Mouse (Mus musculus) heart, postnatal 0 days (tissue): Measurements from ENCODE around the gene Ankrd35. TPM values are rescaled to one million over a fixed set of nuclear protein-coding genes. Genes with fewer than 3 reads are reported as not detected.

Source experiments
- ATAC-seq: fragments of 200-750 bp; cut with Nextera tagmentation; 2 replicates; pipeline ENCODE4 v1.8.0; 2017; ENCODE audit warnings: low read depth, moderate number of reproducible peaks, moderate library complexity; ENCODE audit not compliant: insufficient read depth
- DNase-seq: peaks from one replicate; pipeline ENCODE4 v3.0.0-alpha.2; 2016; ENCODE audit warnings: low spot score
- H3K27ac ChIP-seq: fragments of 300-500 bp; sonication (generic); 2 replicates; pipeline ENCODE4 v1.5.1; 2014; ENCODE audit warnings: low read depth, mild to moderate bottlenecking
- H3K27me3 ChIP-seq: fragments of 300-500 bp; sonication (generic); 2 replicates; pipeline ENCODE4 v1.6.1; 2014; ENCODE audit warnings: low read length, mixed read lengths; ENCODE audit not compliant: control insufficient read depth, insufficient read depth
- H3K36me3 ChIP-seq: fragments of 300-500 bp; sonication (generic); replicated peaks from 2 replicates; pipeline ENCODE4 v1.6.1; 2014; ENCODE audit warnings: low read length, mixed read lengths; ENCODE audit not compliant: control insufficient read depth, insufficient read depth
- H3K4me1 ChIP-seq: fragments of 300-500 bp; sonication (generic); 2 replicates; pipeline ENCODE4 v1.6.1; 2014; ENCODE audit warnings: antibody characterized with exemption; ENCODE audit not compliant: control insufficient read depth, insufficient read depth
- H3K4me2 ChIP-seq: fragments of 300-500 bp; sonication (generic); 2 replicates; pipeline ENCODE4 v1.6.1; 2014; ENCODE audit warnings: low read depth, mild to moderate bottlenecking, low read length, moderate library complexity
- H3K4me3 ChIP-seq: fragments of 300-500 bp; sonication (generic); 2 replicates; pipeline ENCODE4 v1.5.1; 2014; ENCODE audit warnings: low read depth, low read length
- H3K9ac ChIP-seq: fragments of 300-500 bp; sonication (generic); replicated peaks from 2 replicates; pipeline ENCODE4 v1.6.1; 2014; ENCODE audit warnings: low read depth, low read length, mixed read lengths
- H3K9me3 ChIP-seq: fragments of 300-500 bp; sonication (generic); replicated peaks from 2 replicates; pipeline ENCODE4 v1.6.1; 2016; ENCODE audit warnings: low read length; ENCODE audit not compliant: control insufficient read depth
- CTCF ChIP-seq: IDR thresholded peaks from 2 replicates; pipeline ENCODE4 v1.5.1; 2016; ENCODE audit warnings: antibody characterized with exemption, control low read depth, low read depth
- EP300 ChIP-seq: IDR thresholded peaks from 2 replicates; pipeline ENCODE4 v1.6.1; 2016; ENCODE audit warnings: antibody characterized with exemption, low read depth
- WGBS: fragments of 180-500 bp; shearing (Covaris S2); extraction: QIAGEN DNeasy Blood & Tissue Kit; methylation state at CpG from one replicate; pipeline ENCODE4 v1.1.7; 2014; 5-methylcytosine and 5-hydroxymethylcytosine counted together
- polyA plus RNA-seq: library from polyadenylated mRNA; unstranded; fragments of >200 nt; fragmentation: Nextera tagmentation; extraction: Ambion mirVana; gene quantifications from 2 replicates; pipeline ENCODE4 v1.2.1, GENCODE M21; 2015
- total RNA-seq: library from RNA; depleted of rRNA; stranded (reverse); fragments of >200 nt; gene quantifications from 2 replicates; pipeline ENCODE4 v1.2.3, GENCODE M21; 2014; ENCODE audit warnings: low replicate concordance

Ankrd35 gene
- total and polyA plus RNA-seq, 2 experiments from 2014 or later: 0.31 to 0.88 TPM

DNA sequence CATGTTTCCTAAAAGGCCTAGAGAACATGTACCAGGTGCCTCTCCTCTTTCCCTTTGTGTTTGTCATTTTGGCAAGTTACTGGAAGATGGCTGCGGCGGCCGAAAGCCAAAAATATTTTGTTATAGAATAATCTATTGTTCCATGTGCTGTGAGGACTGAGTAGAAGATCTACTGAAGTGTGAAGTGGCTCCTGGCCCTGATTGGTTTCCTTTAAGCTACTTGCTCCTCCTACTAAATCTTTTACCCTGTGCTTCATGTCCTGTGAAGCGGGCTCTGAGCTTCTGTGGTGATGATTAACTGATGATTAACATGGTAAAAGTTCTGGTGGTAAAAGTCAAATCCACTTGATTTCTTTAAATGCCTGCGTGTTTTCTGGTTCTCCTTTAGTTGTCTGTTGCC lies 3.0 kb upstream of the Ankrd35 start:
- ATAC-seq: no peak
- no peak overlapping the region for H3K27ac ChIP-seq
- no peaks in the 10 kb centered on the region for H3K9me3 ChIP-seq
- H3K4me3 ChIP-seq: no peak overlapping the region
- H3K27me3 ChIP-seq: 0 out of 2 replicates have a peak, but pooled peaks cover 4% of the 10 kb centered on the region
- TF ChIP-seq CTCF: no peak
- no peak for TF ChIP-seq EP300
- WGBS: 84% methylated on average over 5 of the region's 5 CpGs
- H3K4me2 ChIP-seq: no peak overlapping the region
- DNase-seq: no peak
- no peaks in the 10 kb centered on the region for H3K36me3 ChIP-seq
- no peaks in the 10 kb centered on the region for H3K4me1 ChIP-seq
- no peak overlapping the region for H3K9ac ChIP-seq

- H3K27me3 ChIP-seq: 0 out of 2 replicates have a peak, but pooled peaks cover 8% of the 10 kb centered on the region
- no peaks in the 10 kb centered on the region for H3K9me3 ChIP-seq
- TF ChIP-seq CTCF: peak; percentile 42
- no peak for TF ChIP-seq EP300
- H3K36me3 ChIP-seq: no peaks in the 10 kb centered on the region
- ATAC-seq (no peak), DNase-seq (no peak)
- H3K4me2 ChIP-seq: no peak overlapping the region
- no peaks in the 10 kb centered on the region for H3K4me1 ChIP-seq
- no peak overlapping the region for H3K27ac ChIP-seq
- no peak overlapping the region for H3K9ac ChIP-seq
- WGBS: 18% methylated on average over 1 of the region's 1 CpGs
- no peak overlapping the region for H3K4me3 ChIP-seq
Observed at GRCm38 (mm10) chr3:96667316-96667715, 2.6 kb upstream of the Ankrd35 start.

DNA sequence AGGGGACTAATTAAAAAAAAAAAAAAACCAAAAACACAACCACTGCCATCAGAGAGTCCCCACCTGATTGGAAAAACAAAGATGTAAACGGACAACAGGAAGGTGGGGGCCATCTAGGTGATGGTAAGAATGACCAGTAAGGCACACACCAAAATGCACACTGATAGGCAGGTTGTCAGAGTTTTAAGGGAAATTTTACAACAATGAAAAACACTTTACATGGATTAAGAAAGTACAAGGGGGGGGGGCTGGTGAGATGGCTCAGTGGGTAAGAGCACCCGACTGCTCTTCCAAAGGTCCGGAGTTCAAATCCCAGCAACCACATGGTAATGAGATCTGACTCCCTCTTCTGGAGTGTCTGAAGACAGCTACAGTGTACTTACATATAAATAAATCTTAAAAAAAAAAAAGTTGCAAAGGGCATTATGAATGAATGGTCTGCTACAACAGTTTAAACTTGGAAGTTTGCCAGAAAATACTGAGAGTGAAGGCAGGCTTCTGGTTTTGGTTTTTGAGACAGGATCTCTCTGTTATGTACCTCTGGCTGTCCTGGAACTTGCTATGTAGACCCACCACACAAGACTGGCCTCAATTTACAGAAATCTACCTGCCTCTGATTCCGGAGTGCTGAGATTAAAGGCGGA lies 1.4 kb upstream of the Ankrd35 start:
- 91% methylated on average over 5 of the region's 5 CpGs for WGBS
- Histone ChIP-seq H3K4me1 (no peaks in the 10 kb centered on the region), H3K27me3 (0 out of 2 replicates have a peak, but pooled peaks cover 8% of the 10 kb centered on the region), H3K4me2 (no peak overlapping the region), H3K27ac (no peak overlapping the region), H3K4me3 (no peak overlapping the region), H3K9ac (no peak overlapping the region), H3K9me3 (no peaks in the 10 kb centered on the region), H3K36me3 (no peaks in the 10 kb centered on the region)
- ATAC-seq: no peak
- DNase-seq: no peak
- no peak for TF ChIP-seq EP300
- TF ChIP-seq CTCF: no peak

- no peak overlapping the region for H3K27ac ChIP-seq
- no peak for ATAC-seq
- H3K27me3 ChIP-seq: 0 out of 2 replicates have a peak, but pooled peaks cover 8% of the 10 kb centered on the region
- no peak for DNase-seq
- H3K36me3 ChIP-seq: no peaks in the 10 kb centered on the region
- no peaks in the 10 kb centered on the region for H3K4me1 ChIP-seq
- TF ChIP-seq CTCF: no peak
- no peak overlapping the region for H3K9ac ChIP-seq
- H3K4me3 ChIP-seq: no peak overlapping the region
- no peaks in the 10 kb centered on the region for H3K9me3 ChIP-seq
- no peak overlapping the region for H3K4me2 ChIP-seq
- 92% methylated on average over 5 of the region's 5 CpGs for WGBS
Observed at GRCm38 (mm10) chr3:96671519-96671918, 1.6 kb downstream of the Ankrd35 start.

DNA sequence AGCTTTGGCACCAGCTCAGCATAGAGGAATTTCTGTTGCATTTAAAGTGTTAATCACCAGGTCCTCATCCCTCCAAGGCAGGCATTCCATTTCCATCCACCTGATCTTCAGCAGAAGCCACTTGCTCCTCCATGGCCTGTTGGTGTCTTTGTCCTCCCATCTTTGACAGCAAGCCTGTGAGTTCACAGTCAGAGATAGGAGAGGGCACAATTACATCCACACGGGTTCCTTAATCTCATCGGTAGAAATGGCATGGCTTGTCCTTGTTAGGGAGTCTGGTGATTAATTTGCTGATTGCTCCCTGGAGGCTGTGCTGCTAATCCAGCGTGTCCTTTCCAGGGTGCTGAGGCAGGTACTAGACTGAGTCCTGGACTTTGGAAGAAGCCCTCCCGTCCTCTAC lies 3.6 kb downstream of the Ankrd35 start:
- ATAC-seq: no peak
- no peak overlapping the region for H3K4me2 ChIP-seq
- 56% methylated on average over 4 of the region's 4 CpGs for WGBS
- no peak overlapping the region for H3K4me3 ChIP-seq
- no peaks in the 10 kb centered on the region for H3K4me1 ChIP-seq
- no peaks in the 10 kb centered on the region for H3K9me3 ChIP-seq
- H3K36me3 ChIP-seq: no peaks in the 10 kb centered on the region
- TF ChIP-seq EP300 (no peak), CTCF (no peak)
- no peak for DNase-seq
- no peak overlapping the region for H3K27ac ChIP-seq
- H3K27me3 ChIP-seq: 0 out of 2 replicates have a peak, but pooled peaks cover 8% of the 10 kb centered on the region
- no peak overlapping the region for H3K9ac ChIP-seq

- no peak overlapping the region for H3K4me3 ChIP-seq
- DNase-seq (no peak), ATAC-seq (no peak)
- H3K27me3 ChIP-seq: peaks cover 8% of the 10 kb centered on the region; the same call in 1 of the 2 replicates
- H3K9me3 ChIP-seq: no peaks in the 10 kb centered on the region
- no peaks in the 10 kb centered on the region for H3K36me3 ChIP-seq
- H3K4me1 ChIP-seq: no peaks in the 10 kb centered on the region
- no peak overlapping the region for H3K4me2 ChIP-seq
- 57% methylated on average over 8 of the region's 8 CpGs for WGBS
- no peak overlapping the region for H3K9ac ChIP-seq
- TF ChIP-seq CTCF: no peak
- TF ChIP-seq EP300: no peak
- no peak overlapping the region for H3K27ac ChIP-seq
Observed at GRCm38 (mm10) chr3:96674442-96674841, 4.5 kb downstream of the Ankrd35 start.
